Mouse (Mus musculus): ENCODE results near the gene Syn3. TPM values are rescaled to one million over a fixed set of nuclear protein-coding genes. Genes with fewer than 3 reads are reported as not detected.

Syn3 gene
- total RNA-seq, 2 experiments from 2014 or later: 0.22 to 0.39 TPM

GRCm38 (mm10) chr10:86248807-86249206 is 249.9 kb downstream of the Syn3 start:
- intact Hi-C loops (cut with DNase I): no loop called here

GRCm38 (mm10) chr10:86248131-86248740 is 250.5 kb downstream of the Syn3 start:
- intact Hi-C loops (cut with DNase I): no loop called here

More at GRCm38 (mm10) chr10:86248807-86249206, 249.9 kb downstream of the Syn3 start:
- DNase-seq: no peak

GRCm38 (mm10) chr10:86245396-86245795 is 253.3 kb downstream of the Syn3 start:
- no peak for DNase-seq
- intact Hi-C loops (cut with DNase I): no loop called here

More at GRCm38 (mm10) chr10:86248131-86248740, 250.5 kb downstream of the Syn3 start:
- no peak for DNase-seq

GRCm38 (mm10) chr10:86243525-86243924 is 255.2 kb downstream of the Syn3 start:
- intact Hi-C loops (cut with DNase I): no loop called here
- DNase-seq: no peak

GRCm38 (mm10) chr10:86242721-86243120 is 256.0 kb downstream of the Syn3 start:
- intact Hi-C loops (cut with DNase I): no loop called here
- DNase-seq: no peak

GRCm38 (mm10) chr10:86230006-86230405 is 268.7 kb downstream of the Syn3 start:
- DNase-seq: no peak

GRCm38 (mm10) chr10:86225480-86225879 is 273.2 kb downstream of the Syn3 start:
- no peak for DNase-seq
- intact Hi-C loops (cut with DNase I): no loop called here

More at GRCm38 (mm10) chr10:86230006-86230405, 268.7 kb downstream of the Syn3 start:
- intact Hi-C loops (cut with DNase I): no loop called here

GRCm38 (mm10) chr10:86218984-86219383 is 279.7 kb downstream of the Syn3 start:
- no peak for DNase-seq

GRCm38 (mm10) chr10:86216836-86217235 is 281.9 kb downstream of the Syn3 start:
- DNase-seq: no peak
- intact Hi-C loops (cut with DNase I): no loop called here

More at GRCm38 (mm10) chr10:86218984-86219383, 279.7 kb downstream of the Syn3 start:
- intact Hi-C loops (cut with DNase I): no loop called here

GRCm38 (mm10) chr10:86212062-86212461 is 286.6 kb downstream of the Syn3 start:
- intact Hi-C loops (cut with DNase I): no loop called here
- peak; percentile 29 to 36 for DNase-seq

GRCm38 (mm10) chr10:86203915-86204314 is 294.8 kb downstream of the Syn3 start:
- peak; percentile 75 to 78 for DNase-seq
- intact Hi-C loops (cut with DNase I): loop anchor here (5.0 kb wide), 1 partner anchor 93 kb away; no protein-coding TSS in a partner anchor

- peak in 1 of 2 experiments; percentile 28 for DNase-seq
- intact Hi-C loops (cut with DNase I): loop anchor here (5.0 kb wide), 1 partner anchor 94 kb away; no protein-coding TSS in a partner anchor
These were observed 295.5 kb downstream of the Syn3 start for GRCm38 (mm10) chr10:86203175-86203574.

GRCm38 (mm10) chr10:86201826-86202225 is 296.9 kb downstream of the Syn3 start:
- intact Hi-C loops (cut with DNase I): loop anchor here (5.0 kb wide), 1 partner anchor 95 kb away; no protein-coding TSS in a partner anchor
- no peak for DNase-seq

GRCm38 (mm10) chr10:86201006-86201405 is 297.7 kb downstream of the Syn3 start:
- intact Hi-C loops (cut with DNase I): loop anchor here (5.0 kb wide), 1 partner anchor 96 kb away; no protein-coding TSS in a partner anchor
- peak; percentile 28 to 32 for DNase-seq

GRCm38 (mm10) chr10:86196414-86197025 is 302.2 kb downstream of the Syn3 start:
- intact Hi-C loops (cut with DNase I): no loop called here
- DNase-seq: no peak

- intact Hi-C loops (cut with DNase I): no loop called here
- no peak for DNase-seq
These were observed 304.0 kb downstream of the Syn3 start for GRCm38 (mm10) chr10:86194722-86195121.

- intact Hi-C loops (cut with DNase I): no loop called here
- DNase-seq: peak; percentile 12 to 17
These were observed 304.7 kb downstream of the Syn3 start for GRCm38 (mm10) chr10:86193863-86194434.

GRCm38 (mm10) chr10:86188614-86189013 is 310.1 kb downstream of the Syn3 start:
- no peak for DNase-seq
- intact Hi-C loops (cut with DNase I): no loop called here

GRCm38 (mm10) chr10:86187881-86188280 is 310.8 kb downstream of the Syn3 start:
- no peak for DNase-seq
- intact Hi-C loops (cut with DNase I): no loop called here

GRCm38 (mm10) chr10:86183148-86183885 is 315.4 kb downstream of the Syn3 start:
- intact Hi-C loops (cut with DNase I): loop anchor here (2.0 to 5.0 kb wide), 2 partner anchors 89 to 269 kb away; no protein-coding TSS in a partner anchor
- peak in 1 of 2 experiments; percentile 18 for DNase-seq

Data from heart, postnatal 36 days (tissue).